Mouse (Mus musculus): ENCODE measurements around the gene Slc4a1ap. TPM values are rescaled to one million over a fixed set of nuclear protein-coding genes. Genes with fewer than 3 reads are reported as not detected.

Gene Slc4a1ap
- total and polyA plus RNA-seq, 3 experiments = 41.6 to 523 (median 41.7) TPM

DNA sequence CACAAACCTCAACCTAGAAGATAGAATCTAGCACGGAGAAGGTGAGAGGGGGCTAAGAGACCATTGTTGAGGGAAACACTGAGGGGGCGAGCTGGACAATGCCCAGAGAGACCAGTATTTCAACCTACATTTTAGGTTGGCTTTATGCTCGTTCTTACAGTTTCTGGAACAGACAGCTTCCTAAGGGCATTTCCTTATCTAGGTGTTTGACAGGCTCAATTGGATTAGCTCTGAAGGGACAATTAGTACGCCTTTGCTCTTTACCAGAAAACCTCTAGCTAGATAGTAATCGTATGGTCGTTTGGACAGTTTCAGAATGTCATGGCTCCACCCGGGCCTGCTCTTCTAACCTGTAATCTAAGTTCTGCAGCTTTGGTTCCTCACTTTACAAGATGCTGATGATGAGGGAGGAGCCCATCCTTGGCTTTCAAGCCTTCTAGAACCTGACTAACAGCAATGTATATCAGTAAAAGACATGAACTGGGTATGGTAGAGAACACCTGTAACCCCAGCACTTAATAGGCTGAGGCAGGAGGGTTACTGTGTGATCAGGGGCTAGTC lies 74.4 kb downstream of the Slc4a1ap start:
- DNase-seq (ENCODE audit: low read depth, low spot score) = peak; percentile 81

DNA sequence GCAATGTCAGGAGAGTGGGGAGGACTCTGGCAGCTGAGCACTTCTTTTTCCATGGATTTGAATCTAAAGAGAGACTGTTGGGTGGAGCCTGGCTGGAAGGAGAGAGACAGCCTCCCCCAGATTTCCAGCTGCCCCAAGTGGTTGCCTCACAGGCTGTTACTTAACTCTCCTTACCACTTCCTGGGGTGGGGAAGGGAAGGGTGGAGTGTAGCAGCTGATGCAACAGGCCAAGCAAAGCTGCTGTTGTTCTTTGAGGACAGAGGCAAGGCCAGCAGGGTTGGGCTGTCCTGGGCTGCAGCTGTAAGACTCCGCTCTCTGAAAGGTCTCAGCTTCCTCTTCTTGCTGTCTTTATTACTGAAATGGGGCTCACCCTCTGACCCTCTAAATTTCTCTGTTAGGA lies 75.6 kb downstream of the Slc4a1ap start:
- Histone ChIP-seq H3K4me1 (ENCODE audit: control insufficient read depth in 1 of 2, insufficient read depth in 2 of 2, low read length in 2 of 2) (peaks cover 22 to 51% of the 10 kb centered on the region in 2 experiments), H3K9ac (ENCODE audit: control insufficient read depth, low read depth, low read length, poor library complexity, severe bottlenecking) (peak overlapping the region; percentile 78), H3K79me2 (ENCODE audit: control insufficient read depth, insufficient read depth, low read length, poor library complexity) (peaks cover 13% of the 10 kb centered on the region), H3K9me3 (replicated peaks; ENCODE audit: insufficient read depth, low read length) (no peaks in the 10 kb centered on the region), H3K27ac (ENCODE audit: control insufficient read depth, low read depth, low read length) (peak overlapping the region; percentile 98), H3K36me3 (ENCODE audit: control insufficient read depth in 1 of 2, insufficient read depth in 2 of 2, low read length in 2 of 2) (peaks cover 5 to 57% of the 10 kb centered on the region in 2 experiments; a peak in 3 of 4 replicates), H3K4me3 (ENCODE audit: control insufficient read depth in 1 of 2, insufficient read depth in 1 of 2, low read depth in 2 of 2, low read length in 2 of 2) (peak overlapping the region; percentile 7 to 17; a peak in 2 of 4 replicates), H3K27me3 (ENCODE audit: control insufficient read depth in 1 of 2, insufficient read depth in 2 of 2, low read length in 2 of 2) (no peaks in the 10 kb centered on the region)
- DNase-seq (ENCODE audit: low read depth, low spot score) = peak; percentile 95
- peak; percentile 56 for TF ChIP-seq NELFE (IDR thresholded peaks at IDR 0.05; ENCODE audit: low read depth, low read length)
- 0 out of 2 replicates have a peak, but pooled peaks have one; percentile 13 for TF ChIP-seq MXI1 (IDR thresholded peaks at IDR 0.05; ENCODE audit: low read depth, low read length)
- no peak; the same call in 1 of the 2 replicates for TF ChIP-seq SMC3 (IDR thresholded peaks at IDR 0.05; ENCODE audit: low read depth, low read length)
- no peak for TF ChIP-seq JUND (IDR thresholded peaks at IDR 0.05; ENCODE audit: low read depth, low read length)
- TF ChIP-seq USF1 (IDR thresholded peaks at IDR 0.05; ENCODE audit: low read depth, low read length) = no peak
- peak; percentile 49; the same call in 1 of the 2 replicates for TF ChIP-seq MYC (IDR thresholded peaks at IDR 0.05; ENCODE audit: low read depth, low read length)
- TF ChIP-seq MAX (IDR thresholded peaks at IDR 0.05; ENCODE audit: low read length) = peak; percentile 61; the same call in 1 of the 2 replicates
- peak in 1 of 2 experiments; percentile 64; a peak in 2 of 4 replicates for TF ChIP-seq POLR2A (IDR thresholded peaks at IDR 0.05; ENCODE audit: control insufficient read depth in 1 of 2, insufficient read depth in 1 of 2, low read depth in 1 of 2, low read length in 2 of 2, poor library complexity in 1 of 2)
- TF ChIP-seq EP300 (IDR thresholded peaks at IDR 0.05; ENCODE audit: low read depth in 1 of 2, low read length in 2 of 2) = peak; percentile 17 to 90; a peak in 2 of 4 replicates
- TF ChIP-seq SIN3A (IDR thresholded peaks at IDR 0.05; ENCODE audit: low read length) = peak; percentile 94
- no peak for TF ChIP-seq E2F4 (IDR thresholded peaks at IDR 0.05; ENCODE audit: borderline replicate concordance, low read depth, low read length)
- TF ChIP-seq ZMIZ1 (IDR thresholded peaks at IDR 0.05; ENCODE audit: low read depth, low read length) = peak; percentile 49; the same call in 1 of the 2 replicates
- TF ChIP-seq MAZ (IDR thresholded peaks at IDR 0.05; ENCODE audit: low read depth, low read length) = peak; percentile 74
- TF ChIP-seq MEF2A (IDR thresholded peaks at IDR 0.05; ENCODE audit: extremely low read depth, insufficient replicate concordance, low read depth, low read length, poor library complexity, severe bottlenecking) = no peak
- TF ChIP-seq MYB (IDR thresholded peaks at IDR 0.05; ENCODE audit: low read depth, low read length) = peak; percentile 41; the same call in 1 of the 2 replicates
- peak; percentile 98 for TF ChIP-seq ETS1 (IDR thresholded peaks at IDR 0.05; ENCODE audit: low read depth, low read length)
- TF ChIP-seq HCFC1 (IDR thresholded peaks at IDR 0.05; ENCODE audit: low read depth, low read length) = peak; percentile 63
- no peak for TF ChIP-seq ZNF384 (IDR thresholded peaks at IDR 0.05; ENCODE audit: low read depth, low read length)
- TF ChIP-seq ELF1 (IDR thresholded peaks at IDR 0.05; ENCODE audit: low read depth, low read length) = peak; percentile 77; the same call in 1 of the 2 replicates

More for the DNA sequence above, 74.4 kb downstream of the Slc4a1ap start:
- peaks cover 5 to 57% of the 10 kb centered on the region in 2 experiments; a peak in 3 of 4 replicates for H3K36me3 ChIP-seq (ENCODE audit: control insufficient read depth in 1 of 2, insufficient read depth in 2 of 2, low read length in 2 of 2)
- no peak overlapping the region for H3K4me3 ChIP-seq (ENCODE audit: control insufficient read depth in 1 of 2, insufficient read depth in 1 of 2, low read depth in 2 of 2, low read length in 2 of 2)
- no peaks in the 10 kb centered on the region for H3K27me3 ChIP-seq (ENCODE audit: control insufficient read depth in 1 of 2, insufficient read depth in 2 of 2, low read length in 2 of 2)
- peak overlapping the region; percentile 98 for H3K27ac ChIP-seq (ENCODE audit: control insufficient read depth, low read depth, low read length)
- H3K9me3 ChIP-seq (replicated peaks; ENCODE audit: insufficient read depth, low read length) = no peaks in the 10 kb centered on the region
- peak; percentile 77 for TF ChIP-seq MYB (IDR thresholded peaks at IDR 0.05; ENCODE audit: low read depth, low read length)
- no peak for TF ChIP-seq KAT2A (conservative IDR thresholded peaks at IDR 0.05; ENCODE audit: low read depth, low read length)
- no peak for TF ChIP-seq CHD2 (IDR thresholded peaks at IDR 0.05; ENCODE audit: low read length)
- 0 out of 2 replicates have a peak, but pooled peaks have one; percentile 16 for TF ChIP-seq POLR2AphosphoS2 (IDR thresholded peaks at IDR 0.05; ENCODE audit: low read length)
- TF ChIP-seq MAZ (IDR thresholded peaks at IDR 0.05; ENCODE audit: low read depth, low read length) = no peak
- TF ChIP-seq ZMIZ1 (IDR thresholded peaks at IDR 0.05; ENCODE audit: low read depth, low read length) = no peak
- no peak for TF ChIP-seq POLR2A (IDR thresholded peaks at IDR 0.05; ENCODE audit: control insufficient read depth in 1 of 2, insufficient read depth in 1 of 2, low read depth in 1 of 2, low read length in 2 of 2, poor library complexity in 1 of 2)
- TF ChIP-seq HCFC1 (IDR thresholded peaks at IDR 0.05; ENCODE audit: low read depth, low read length) = no peak
- no peak; the same call in 1 of the 2 replicates for TF ChIP-seq ETS1 (IDR thresholded peaks at IDR 0.05; ENCODE audit: low read depth, low read length)
- TF ChIP-seq EP300 (IDR thresholded peaks at IDR 0.05; ENCODE audit: low read depth in 1 of 2, low read length in 2 of 2) = peak; percentile 57 to 86; a peak in 3 of 4 replicates
- TF ChIP-seq ELF1 (IDR thresholded peaks at IDR 0.05; ENCODE audit: low read depth, low read length) = no peak; the same call in 1 of the 2 replicates
- peak; percentile 49; the same call in 1 of the 2 replicates for TF ChIP-seq RCOR1 (IDR thresholded peaks at IDR 0.05; ENCODE audit: low read depth, low read length)
- peak; percentile 69 for TF ChIP-seq TCF12 (IDR thresholded peaks at IDR 0.05; ENCODE audit: low read depth, low read length)
- TF ChIP-seq MYC (IDR thresholded peaks at IDR 0.05; ENCODE audit: low read depth, low read length) = peak; percentile 36; the same call in 1 of the 2 replicates
- peak; percentile 56 for TF ChIP-seq SIN3A (IDR thresholded peaks at IDR 0.05; ENCODE audit: low read length)
- no peak for TF ChIP-seq NRF1 (IDR thresholded peaks at IDR 0.05; ENCODE audit: insufficient read depth, low read depth, low read length, poor library complexity, severe bottlenecking)
- no peak for TF ChIP-seq MAX (IDR thresholded peaks at IDR 0.05; ENCODE audit: low read length)
- TF ChIP-seq ZKSCAN1 (IDR thresholded peaks at IDR 0.05; ENCODE audit: low read depth, low read length) = no peak
- peak; percentile 72 for TF ChIP-seq GATA1 (IDR thresholded peaks at IDR 0.05; ENCODE audit: low read depth, low read length)
- TF ChIP-seq MXI1 (IDR thresholded peaks at IDR 0.05; ENCODE audit: low read depth, low read length) = peak; percentile 40; the same call in 1 of the 2 replicates
- no peak for TF ChIP-seq ZNF384 (IDR thresholded peaks at IDR 0.05; ENCODE audit: low read depth, low read length)
- no peak; the same call in 1 of the 2 replicates for TF ChIP-seq NELFE (IDR thresholded peaks at IDR 0.05; ENCODE audit: low read depth, low read length)
- no peak for TF ChIP-seq CTCF (IDR thresholded peaks at IDR 0.05 in 2 of 3, conservative IDR thresholded peaks at IDR 0.05 in 1 of 3; ENCODE audit: control insufficient read depth in 1 of 3, insufficient read depth in 1 of 3, low read depth in 2 of 3, low read length in 3 of 3, poor library complexity in 1 of 3, severe bottlenecking in 1 of 3)
- TF ChIP-seq E2F4 (IDR thresholded peaks at IDR 0.05; ENCODE audit: borderline replicate concordance, low read depth, low read length) = no peak
- peak; percentile 79 for TF ChIP-seq TAL1 (IDR thresholded peaks at IDR 0.05; ENCODE audit: low read length)
- no peak for TF ChIP-seq ZC3H11A (IDR thresholded peaks at IDR 0.05; ENCODE audit: low read depth, low read length)
- no peak for TF ChIP-seq BHLHE40 (IDR thresholded peaks at IDR 0.05; ENCODE audit: borderline replicate concordance, low read depth, low read length)
- no peak for TF ChIP-seq USF1 (IDR thresholded peaks at IDR 0.05; ENCODE audit: low read depth, low read length)
- peaks cover 22% of the 10 kb centered on the region for H3K79me2 ChIP-seq (ENCODE audit: control insufficient read depth, insufficient read depth, low read length, poor library complexity)
- H3K4me1 ChIP-seq (ENCODE audit: control insufficient read depth in 1 of 2, insufficient read depth in 2 of 2, low read length in 2 of 2) = peaks cover 22 to 51% of the 10 kb centered on the region in 2 experiments
- H3K9ac ChIP-seq (ENCODE audit: control insufficient read depth, low read depth, low read length, poor library complexity, severe bottlenecking) = peak overlapping the region; percentile 27
